Comparison of ENCODE assay signal across 8 mouse cellular contexts in genomic region chr8:83876080-83876837, GRCm38 (mm10). TPM values are rescaled to one million over a fixed set of nuclear protein-coding genes. Genes with fewer than 3 reads are reported as not detected.
DNase-seq lines count a peak whose midpoint lies in the region; ATAC-seq and TF ChIP-seq lines count a peak whose summit lies in the region.

No protein-coding gene starts in this region.

- TF ChIP-seq EP300 in lung, postnatal 0 days (IDR thresholded peaks at IDR 0.05), result no peak

- peaks cover 14% of the 10 kb centered on the region; the same call in 1 of the 2 replicates for H3K4me1 ChIP-seq in lung, postnatal 0 days (ENCODE audit: insufficient read depth, low read depth, low read length)
- H3K4me1 ChIP-seq in hindbrain, embryonic 11.5 days (replicated peaks; ENCODE audit: control insufficient read depth, insufficient read depth, low read length), result peaks cover 7% of the 10 kb centered on the region; the same call in 1 of the 2 replicates
- H3K4me1 ChIP-seq in midbrain, embryonic 11.5 days (ENCODE audit: control insufficient read depth, insufficient read depth, low read length), result peaks cover 14% of the 10 kb centered on the region

- 5% methylated on average over 41 of the region's 41 CpGs for WGBS in lung, postnatal 0 days
- WGBS in hindbrain, embryonic 11.5 days, result under 1% methylated on average over 41 of the region's 41 CpGs
- under 1% methylated on average over 41 of the region's 41 CpGs for WGBS in midbrain, embryonic 11.5 days

- no peak overlapping the region; the same call in 1 of the 2 replicates for H3K9ac ChIP-seq in lung, postnatal 0 days (replicated peaks; ENCODE audit: low read depth)
- peak overlapping the region; percentile 83 for H3K9ac ChIP-seq in hindbrain, embryonic 11.5 days (ENCODE audit: low read depth, low read length)
- H3K9ac ChIP-seq in midbrain, embryonic 11.5 days (ENCODE audit: low read length), result peak overlapping the region; percentile 73

- no peaks in the 10 kb centered on the region for H3K27me3 ChIP-seq in lung, postnatal 0 days (replicated peaks; ENCODE audit: insufficient read depth, low read length)
- peaks cover 10% of the 10 kb centered on the region for H3K27me3 ChIP-seq in hindbrain, embryonic 11.5 days (ENCODE audit: control insufficient read depth, insufficient read depth, low read length)
- H3K27me3 ChIP-seq in midbrain, embryonic 11.5 days (ENCODE audit: control insufficient read depth, insufficient read depth, low read length), result peaks cover 3% of the 10 kb centered on the region; the same call in 1 of the 2 replicates

- peak overlapping the region; percentile 67 for H3K4me3 ChIP-seq in lung, postnatal 0 days (ENCODE audit: low read depth, low read length)
- peak overlapping the region; percentile 70 for H3K4me3 ChIP-seq in hindbrain, embryonic 11.5 days (ENCODE audit: low read depth, low read length)
- peak overlapping the region; percentile 70 for H3K4me3 ChIP-seq in midbrain, embryonic 11.5 days (ENCODE audit: low read depth, low read length)

- ATAC-seq in lung, postnatal 0 days, result peak; percentile 21
- ATAC-seq in hindbrain, embryonic 11.5 days (ENCODE audit: low FRiP score), result peak; percentile 17; the same call in 1 of the 2 replicates
- peak; percentile 22 for ATAC-seq in midbrain, embryonic 11.5 days (ENCODE audit: low FRiP score)
- no peak for ATAC-seq in erythroblast, adult 5-6 weeks (replicated peaks; ENCODE audit: low FRiP score, poor library complexity, severe bottlenecking)

- no peak for TF ChIP-seq CTCF in lung, postnatal 0 days (IDR thresholded peaks at IDR 0.05)

- no peaks in the 10 kb centered on the region for H3K9me3 ChIP-seq in lung, postnatal 0 days (ENCODE audit: low read length)
- no peaks in the 10 kb centered on the region for H3K9me3 ChIP-seq in hindbrain, embryonic 11.5 days (ENCODE audit: control insufficient read depth, low read length)
- no peaks in the 10 kb centered on the region for H3K9me3 ChIP-seq in midbrain, embryonic 11.5 days (ENCODE audit: control insufficient read depth, low read length)

- H3K4me2 ChIP-seq in lung, postnatal 0 days (replicated peaks; ENCODE audit: low read depth, low read length), result peak overlapping the region; percentile 97
- H3K4me2 ChIP-seq in hindbrain, embryonic 11.5 days (replicated peaks; ENCODE audit: low read depth, low read length), result peak overlapping the region; percentile 95
- peak overlapping the region; percentile 94 for H3K4me2 ChIP-seq in midbrain, embryonic 11.5 days

- peak overlapping the region; percentile 43; the same call in 1 of the 2 replicates for H3K27ac ChIP-seq in lung, postnatal 0 days (ENCODE audit: low read length)
- 0 out of 2 replicates have a peak overlapping the region, but pooled peaks have one; percentile 17 for H3K27ac ChIP-seq in hindbrain, embryonic 11.5 days (ENCODE audit: low read depth, low read length)
- peak overlapping the region; percentile 32 for H3K27ac ChIP-seq in midbrain, embryonic 11.5 days (ENCODE audit: low read depth, low read length)

- H3K36me3 ChIP-seq in lung, postnatal 0 days (ENCODE audit: insufficient read depth, low read length), result no peaks in the 10 kb centered on the region
- H3K36me3 ChIP-seq in hindbrain, embryonic 11.5 days (ENCODE audit: control insufficient read depth, insufficient read depth, low read length), result no peaks in the 10 kb centered on the region
- no peaks in the 10 kb centered on the region for H3K36me3 ChIP-seq in midbrain, embryonic 11.5 days (ENCODE audit: control insufficient read depth, insufficient read depth, low read length)

- DNase-seq in lung, postnatal 0 days (ENCODE audit: low spot score), result no peak
- DNase-seq in lung, postnatal 36 days, result no peak
- DNase-seq in embryo, embryonic 10 days (ENCODE audit: low spot score), result peak; percentile 39
- peak; percentile 60 for DNase-seq in hindbrain, embryonic 11.5 days (ENCODE audit: low spot score)
- DNase-seq in midbrain, embryonic 11.5 days (ENCODE audit: low spot score, missing footprints), result peak; percentile 95
- no peak for DNase-seq in spleen, postnatal 36 days (ENCODE audit: low spot score in 2 of 2)
- no peak for DNase-seq in spleen, adult 12 weeks (ENCODE audit: low spot score)

RNA-seq across cellular contexts. Expression of gene Adgrl1, which starts 23.6 kb away (rescaled TPM):
- polyA plus RNA-seq in lung, postnatal 0 days (2015; fragmentation: Nextera tagmentation; extraction: Ambion mirVana), result 11.4 and 14.3 TPM in 2 replicates
- polyA plus RNA-seq in hindbrain, embryonic 11.5 days (2014; fragmentation: Nextera tagmentation; extraction: Ambion mirVana), result 19.9 and 23.7 TPM in 2 replicates
- polyA plus RNA-seq in midbrain, embryonic 11.5 days (2014; fragmentation: Nextera tagmentation; extraction: Ambion mirVana), result 13.7 and 16.4 TPM in 2 replicates
- 0.58 and 1.7 TPM in 2 replicates for total RNA-seq in erythroblast, adult 5-6 weeks (2015; ENCODE audit: low replicate concordance)
- total RNA-seq in erythroblast, adult 5-6 weeks (2017; ENCODE audit: low replicate concordance), result 0.09 and 0.14 TPM in 2 replicates

Comparison
In these comparisons a context has a peak if more than half of its experiments do, and no peak if none do; other contexts are left out.
1. DNase-seq: peak in embryo, embryonic 10 days (single experiment), hindbrain, embryonic 11.5 days (single experiment) and midbrain, embryonic 11.5 days (single experiment); none in lung, postnatal 0 days (single experiment), lung, postnatal 36 days (single experiment), spleen, postnatal 36 days (0 of 2) and spleen, adult 12 weeks (single experiment).
2. Peak in every context shown above with its lines, with median percentiles within 50 percentile points of each other: H3K27ac ChIP-seq, H3K4me2 ChIP-seq and H3K4me3 ChIP-seq.